Mouse (Mus musculus) adrenal gland, postnatal 36 days (tissue): Measurements from ENCODE around the gene Lgi1. TPM values are rescaled to one million over a fixed set of nuclear protein-coding genes. Genes with fewer than 3 reads are reported as not detected.

ENCODE experiments used
- DNase-seq, 2 experiments: peaks; one replicate each; pipeline ENCODE4 v3.0.0; 2021; ENCODE audit warnings: mixed read lengths in 1 of 2
- total RNA-seq, 2 experiments: library from RNA; stranded (reverse); gene quantifications; 2 replicates each; pipeline ENCODE4 v1.2.3; 2021

The Lgi1 gene
- total RNA-seq, 2 experiments from 2014 or later = 0.56 to 0.99 TPM

GRCm38 (mm10) chr19:38263829-38264504 is 369 bp upstream of the Lgi1 start:
- DNase-seq = peak; percentile 9 to 19

- no peak for DNase-seq
Measured at GRCm38 (mm10) chr19:38265767-38266166, 1.4 kb downstream of the Lgi1 start.

GRCm38 (mm10) chr19:38267469-38267868 is 3.1 kb downstream of the Lgi1 start:
- DNase-seq = no peak

DNA sequence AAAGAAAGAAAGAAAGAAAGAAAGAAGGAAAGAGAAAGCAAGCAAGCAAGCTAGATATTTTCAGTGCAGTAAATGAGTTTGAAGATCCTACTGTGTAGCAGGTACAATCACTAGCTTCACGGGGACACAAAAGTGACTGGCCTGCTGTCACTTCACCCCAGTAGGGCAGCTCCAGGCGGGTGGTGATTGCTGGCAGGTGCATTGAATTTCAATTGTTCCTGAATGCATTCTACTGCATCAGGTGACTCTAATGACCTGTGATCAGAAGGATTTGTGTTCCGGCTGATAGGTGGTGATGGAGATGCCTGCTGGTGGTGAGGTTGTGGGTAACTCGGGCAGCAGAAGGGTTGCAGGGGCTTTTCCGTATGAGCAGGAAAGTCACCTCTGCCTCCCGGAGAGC is 6.7 kb downstream of the Lgi1 start:
- DNase-seq = no peak

DNA sequence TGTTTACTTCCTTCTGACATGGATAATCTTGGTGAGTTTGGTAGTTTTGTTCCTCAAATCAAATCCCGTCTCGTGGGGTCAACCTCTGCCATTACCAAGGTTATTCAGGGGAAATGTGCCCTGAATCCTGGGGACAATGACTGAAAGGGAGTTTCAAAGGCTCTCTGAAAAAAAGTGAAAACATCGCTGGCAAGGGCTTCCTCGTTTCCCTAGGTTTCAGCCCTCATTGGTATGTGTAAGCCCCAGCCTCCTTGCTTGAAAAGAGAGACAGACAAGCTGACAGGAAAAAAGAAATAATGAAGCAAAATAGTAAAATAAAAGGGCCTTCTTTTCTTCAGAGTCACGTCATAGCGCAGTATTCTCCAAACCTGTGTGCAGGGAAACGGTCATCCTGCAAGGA is 9.5 kb downstream of the Lgi1 start:
- no peak for DNase-seq

DNA sequence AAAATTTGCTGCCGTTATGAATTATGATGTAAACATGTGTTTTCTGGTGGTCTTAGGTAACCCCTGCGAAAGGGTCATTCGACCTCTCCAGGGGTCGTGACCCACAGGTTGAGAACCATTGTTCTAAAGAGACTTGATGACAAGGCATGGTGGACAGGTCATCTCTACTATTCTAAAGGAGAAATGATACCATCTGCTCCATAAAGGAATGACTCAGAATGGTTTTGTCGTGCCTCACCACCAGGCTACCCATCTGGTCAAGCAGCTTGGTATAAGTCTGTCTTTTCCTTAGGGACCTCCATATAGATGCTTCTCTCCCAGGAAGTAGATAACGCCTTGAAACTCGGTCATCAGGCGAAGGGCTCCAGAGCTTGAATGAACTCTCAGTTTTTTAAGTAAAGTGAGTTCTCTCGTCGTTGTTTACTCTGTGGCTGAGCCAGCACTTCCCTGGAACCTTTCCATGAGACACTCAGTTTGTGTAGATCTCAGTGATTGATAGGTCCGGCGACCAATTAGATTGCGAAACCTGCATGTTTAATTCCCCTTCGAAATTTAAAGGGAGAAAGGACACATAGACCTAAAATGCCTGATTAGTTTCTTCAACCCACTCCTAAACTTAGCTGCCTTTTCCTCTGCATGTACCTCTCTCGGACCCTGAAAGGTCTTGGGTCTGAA is 10.5 kb downstream of the Lgi1 start:
- peak in 1 of 2 experiments; percentile 8 for DNase-seq

DNA sequence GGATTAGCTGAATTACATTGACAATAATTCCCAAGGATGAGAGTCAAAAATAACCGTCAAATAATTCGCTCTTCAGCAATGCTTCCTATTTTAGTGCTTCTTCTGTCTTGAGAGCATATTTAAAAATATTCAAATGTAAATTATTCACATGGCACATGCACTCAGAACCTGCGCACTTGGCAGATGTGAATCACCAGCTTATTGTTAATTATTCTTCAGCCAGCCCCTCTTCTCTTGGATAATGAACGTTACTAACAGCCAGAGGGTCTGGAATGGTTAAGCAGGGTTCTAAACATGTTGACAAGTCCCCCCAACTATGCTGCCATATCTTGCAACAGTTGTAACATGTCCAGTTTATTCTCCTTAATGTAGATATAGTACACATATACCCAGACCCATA is 11.9 kb downstream of the Lgi1 start:
- DNase-seq = no peak

GRCm38 (mm10) chr19:38280242-38280641 is 15.9 kb downstream of the Lgi1 start:
- DNase-seq = no peak

GRCm38 (mm10) chr19:38282407-38282806 is 18.1 kb downstream of the Lgi1 start:
- DNase-seq = no peak

- DNase-seq = no peak
Measured at GRCm38 (mm10) chr19:38288556-38288955, 24.2 kb downstream of the Lgi1 start.

DNA sequence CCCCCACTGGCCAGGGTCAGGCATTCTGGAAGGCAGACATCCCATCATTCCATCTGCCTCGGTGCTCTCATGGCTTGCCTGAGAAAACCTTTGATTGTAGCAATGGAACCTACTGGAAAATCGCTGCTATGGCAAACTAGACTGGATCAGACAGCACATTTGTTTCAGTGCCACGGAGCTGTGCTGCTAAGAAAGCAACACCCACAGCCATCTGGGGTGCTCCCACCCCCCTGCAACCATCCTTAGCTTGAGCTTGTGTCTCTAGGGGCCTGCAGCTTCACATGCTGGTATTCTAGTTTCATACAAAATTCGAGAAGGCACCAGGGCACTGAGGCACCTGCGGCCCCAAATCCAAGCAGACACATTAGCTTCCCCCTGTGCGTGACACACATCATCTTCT is 27.1 kb downstream of the Lgi1 start:
- no peak for DNase-seq

DNA sequence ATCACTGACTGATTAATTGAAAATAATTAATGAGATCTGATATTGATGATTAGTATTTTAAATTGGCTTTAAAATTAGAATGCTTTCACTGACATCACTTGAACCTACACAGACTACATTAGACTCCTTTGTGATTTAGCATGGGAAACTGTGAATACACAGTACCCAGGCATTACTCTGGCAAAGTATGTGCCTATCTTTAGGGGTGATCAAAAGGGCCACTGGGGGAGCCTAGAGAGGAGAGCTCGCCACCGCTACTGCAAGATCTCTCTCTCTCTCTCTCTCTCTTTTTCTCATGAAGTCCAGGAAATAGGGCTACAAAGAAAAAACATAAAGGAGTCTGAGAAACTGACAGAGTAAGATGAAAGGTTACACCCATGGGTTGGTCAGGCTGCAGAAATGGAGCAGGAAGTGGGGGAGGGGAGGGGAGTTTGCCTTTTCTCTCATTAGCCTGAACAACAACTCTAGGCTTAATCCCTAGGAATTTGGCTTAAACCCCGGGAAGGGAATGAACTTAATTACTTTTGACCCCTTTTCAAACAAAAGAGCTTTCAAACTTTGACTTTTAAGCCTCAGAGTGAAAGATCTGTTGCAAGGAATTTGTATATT is 33.8 kb downstream of the Lgi1 start:
- no peak for DNase-seq

- DNase-seq = no peak
Measured at GRCm38 (mm10) chr19:38308116-38308515, 43.8 kb downstream of the Lgi1 start.

GRCm38 (mm10) chr19:38315099-38315498 is 50.8 kb downstream of the Lgi1 start:
- DNase-seq = no peak

DNA sequence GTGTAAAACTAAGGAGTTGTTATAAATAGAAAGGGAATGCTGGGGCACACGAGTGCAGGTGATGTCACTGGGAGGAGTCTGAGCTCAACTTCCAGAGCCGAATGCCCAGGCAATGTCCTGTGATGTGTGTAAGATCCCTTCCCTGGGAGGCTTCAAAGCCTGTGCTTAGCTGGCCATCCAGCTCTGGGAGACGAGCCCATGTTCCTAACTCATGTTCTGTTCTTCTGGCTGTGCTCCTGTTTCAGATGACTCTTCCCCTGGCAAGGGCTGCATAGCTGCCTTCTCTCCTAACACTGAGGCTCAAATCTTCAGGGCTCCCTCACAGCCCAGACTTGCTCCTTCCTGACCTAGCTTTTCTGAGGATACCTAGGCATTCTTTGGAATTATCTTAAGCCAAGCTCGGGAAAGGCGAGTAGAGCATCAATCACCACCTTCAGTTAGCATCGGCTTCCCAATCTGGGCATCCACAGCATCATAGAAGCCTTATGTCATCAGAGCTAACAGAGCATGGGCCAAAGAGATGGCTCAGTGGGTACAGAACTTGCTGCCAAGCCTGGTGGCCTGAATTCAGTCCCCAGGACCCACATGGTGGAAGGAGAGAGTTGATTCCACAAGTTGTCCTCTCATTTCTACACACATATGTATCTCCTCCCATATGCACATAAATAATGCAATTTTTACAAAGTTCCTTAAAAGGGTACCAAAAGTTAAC is 52.4 kb downstream of the Lgi1 start:
- DNase-seq = no peak

DNA sequence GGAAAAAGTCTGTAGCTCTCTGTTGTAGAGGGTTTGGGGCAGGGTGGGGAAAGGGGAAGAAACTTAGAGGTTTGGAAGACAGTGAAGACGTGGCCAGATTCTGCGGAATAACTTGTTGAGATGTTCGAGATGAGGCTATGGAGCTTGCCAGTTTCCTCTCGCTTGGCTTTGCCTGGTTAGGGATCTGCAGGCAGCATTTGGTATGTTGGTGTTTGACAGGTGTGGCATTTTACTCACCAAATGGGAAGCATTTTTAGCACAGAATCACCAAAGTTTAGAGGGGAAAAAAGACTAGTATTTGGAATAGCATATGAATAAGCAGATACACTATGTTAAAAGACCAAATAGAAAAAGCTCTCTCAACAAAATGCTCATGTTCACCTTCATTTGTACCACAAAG is 54.0 kb downstream of the Lgi1 start:
- DNase-seq = no peak

DNA sequence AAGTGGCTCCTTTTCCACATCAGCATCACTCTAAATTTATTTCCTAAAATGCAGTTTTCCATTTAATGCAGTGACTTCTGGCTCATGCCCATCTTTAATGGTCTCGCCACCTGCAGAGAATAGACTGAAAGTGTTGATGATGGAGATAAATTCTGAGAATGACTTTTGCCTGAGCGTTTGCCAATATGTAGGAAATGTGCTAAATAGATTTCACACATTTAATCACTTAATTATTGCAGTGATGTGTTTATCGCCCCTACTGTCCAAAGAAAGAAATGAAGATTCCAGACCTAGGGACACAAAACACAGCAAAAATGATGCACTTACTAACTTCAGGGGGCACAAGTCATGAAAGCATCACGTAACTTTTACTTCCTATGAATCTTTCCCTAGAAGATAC is 54.8 kb downstream of the Lgi1 start:
- no peak for DNase-seq

- no peak for DNase-seq
Measured at GRCm38 (mm10) chr19:38320651-38321188, 56.4 kb downstream of the Lgi1 start.

DNA sequence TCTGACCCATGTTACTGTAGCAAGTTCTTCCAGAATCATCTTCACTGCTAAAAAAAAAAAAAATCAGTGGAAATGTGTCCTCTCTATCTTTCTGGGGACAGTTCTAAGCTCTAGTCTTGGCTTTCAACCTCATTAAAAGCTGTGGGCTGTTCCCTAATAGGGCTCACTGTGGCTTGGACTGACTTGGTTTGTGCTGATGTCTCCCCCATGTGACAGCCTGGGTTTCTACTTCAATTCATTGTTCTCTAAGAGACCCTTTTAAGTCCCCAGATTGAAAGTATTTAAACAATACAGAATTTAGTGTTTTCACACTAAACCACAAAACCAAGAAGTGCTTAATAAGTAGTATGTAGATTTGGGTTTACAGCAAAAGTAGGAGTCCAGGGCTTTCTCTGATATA is 59.4 kb downstream of the Lgi1 start:
- DNase-seq = no peak

- peak; percentile 5 to 14 for DNase-seq
Measured at GRCm38 (mm10) chr19:38324147-38325028, 60.1 kb downstream of the Lgi1 start.

DNA sequence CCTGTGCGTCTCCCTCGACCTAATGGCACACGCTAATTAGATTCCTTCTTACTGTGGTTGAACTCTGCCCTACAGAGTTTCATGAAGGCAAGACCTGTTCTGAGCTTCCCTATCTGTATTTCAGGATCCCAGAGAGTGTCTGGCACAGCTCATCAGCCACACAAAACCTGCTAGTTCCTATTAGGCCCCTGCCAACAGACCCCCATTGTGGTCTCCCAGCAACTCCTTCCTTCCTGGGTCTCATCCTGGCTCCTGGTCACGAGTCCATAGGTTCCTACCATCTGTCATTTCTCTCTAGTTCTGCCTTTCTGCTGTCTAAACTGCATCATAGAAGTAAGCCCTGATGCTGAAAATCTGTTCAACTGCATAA is 60.7 kb downstream of the Lgi1 start:
- DNase-seq = no peak

DNA sequence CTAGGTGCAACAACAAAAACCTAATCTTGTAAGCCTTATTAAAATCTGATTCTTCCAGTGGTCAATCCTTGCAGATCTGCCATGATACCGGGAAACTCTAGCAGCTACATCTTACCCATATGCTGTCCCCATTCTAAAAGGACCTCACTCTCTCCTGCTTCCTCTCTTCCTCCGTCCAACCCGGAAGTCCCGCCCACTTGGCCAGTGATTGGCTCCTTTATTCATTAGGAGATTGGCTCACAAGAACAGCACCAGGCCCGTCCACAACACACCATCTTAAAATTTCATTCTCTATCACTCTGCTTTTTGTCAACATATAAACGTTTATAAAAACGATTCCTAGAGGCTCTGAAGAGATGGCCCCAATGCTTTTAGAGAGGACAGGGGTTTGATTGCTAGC is 61.5 kb downstream of the Lgi1 start:
- DNase-seq = no peak
